Mouse (Mus musculus) bone marrow, adult 2 months (tissue): ENCODE data around the gene Apoc2. TPM values are rescaled to one million over a fixed set of nuclear protein-coding genes. Genes with fewer than 3 reads are reported as not detected.
"Not testable (repeated sequence)": the region's sequence is repeated elsewhere in the genome, so short reads cannot be mapped to it uniquely, and the experiment has no call there.

Experiments used
- H3K27ac ChIP-seq: fragments of 200-500 bp; 2 replicates; pipeline ENCODE4 v1.5.1; 2012; ENCODE audit warnings: low read depth, mild to moderate bottlenecking, control low read depth, inconsistent platforms, low read length; ENCODE audit not compliant: control insufficient read depth, poor library complexity, insufficient read depth
- H3K4me1 ChIP-seq: fragments of 200-500 bp; 2 replicates; pipeline ENCODE4 v1.6.1; 2011; ENCODE audit warnings: low read length; ENCODE audit not compliant: control insufficient read depth, insufficient read depth
- H3K4me3 ChIP-seq: fragments of 200-500 bp; replicated peaks from 2 replicates; pipeline ENCODE3; 2011; ENCODE audit warnings: mild to moderate bottlenecking, low read depth, low read length, control low read depth; ENCODE audit not compliant: control insufficient read depth
- CTCF ChIP-seq: fragments of 200-500 bp; IDR thresholded peaks from 2 replicates; pipeline ENCODE4 v1.5.1; 2011; ENCODE audit warnings: low read length, control low read depth; ENCODE audit not compliant: control insufficient read depth, insufficient read depth
- POLR2A ChIP-seq: fragments of 200-500 bp; IDR thresholded peaks from 2 replicates; pipeline ENCODE4 v1.6.1; 2011; ENCODE audit warnings: low read depth, mild to moderate bottlenecking, control low read depth, low read length, borderline replicate concordance; ENCODE audit not compliant: control insufficient read depth
- WGBS: fragments of 180-500 bp; shearing (Covaris S2); methylation state at CpG from one replicate; pipeline ENCODE4 v1.1.7; 2018; 5-methylcytosine and 5-hydroxymethylcytosine counted together
- polyA plus RNA-seq: library from polyadenylated mRNA; stranded (reverse); fragments of >200 nt; gene quantifications from 2 replicates; pipeline ENCODE4 v1.2.4, GENCODE M21; 2011; ENCODE audit warnings: low replicate concordance; ENCODE audit not compliant: missing spikeins, insufficient read depth, insufficient read length

Gene Apoc2
- polyA plus RNA-seq, 1 experiment, result 13.2 TPM

GRCm38 (mm10) chr7:19690845-19691244 lies 13.1 kb upstream of the Apoc2 start:
- Histone ChIP-seq H3K27ac (no peak overlapping the region), H3K4me3 (no peak overlapping the region), H3K4me1 (peaks cover 5% of the 10 kb centered on the region)
- TF ChIP-seq CTCF (no peak), POLR2A (no peak)
- 71% methylated on average over 4 of the region's 4 CpGs for WGBS

GRCm38 (mm10) chr7:19688611-19689010 lies 10.9 kb upstream of the Apoc2 start:
- TF ChIP-seq CTCF, result no peak
- TF ChIP-seq POLR2A, result no peak
- Histone ChIP-seq H3K4me1 (peaks cover 6% of the 10 kb centered on the region), H3K4me3 (no peak overlapping the region), H3K27ac (no peak overlapping the region)
- 83% methylated on average over 2 of the region's 2 CpGs for WGBS

- TF ChIP-seq CTCF, result no peak
- TF ChIP-seq POLR2A, result no peak
- Histone ChIP-seq H3K4me1 (peaks cover 6% of the 10 kb centered on the region), H3K4me3 (no peak overlapping the region), H3K27ac (no peak overlapping the region)
- 90% methylated on average over 10 of the region's 10 CpGs for WGBS
These were observed 10.4 kb upstream of the Apoc2 start for GRCm38 (mm10) chr7:19688101-19688500.

- H3K4me1 ChIP-seq, H3K4me3 ChIP-seq, H3K27ac ChIP-seq: not testable (repeated sequence)
- 43% methylated on average over 8 of the region's 8 CpGs for WGBS
These were observed 9.3 kb upstream of the Apoc2 start for GRCm38 (mm10) chr7:19686927-19687583.

- no peak overlapping the region for H3K27ac ChIP-seq
- 71% methylated on average over 6 of the region's 6 CpGs for WGBS
- H3K4me1 ChIP-seq, result peaks cover 3% of the 10 kb centered on the region; the same call in 1 of the 2 replicates
- no peak for TF ChIP-seq POLR2A
- no peak for TF ChIP-seq CTCF
- H3K4me3 ChIP-seq, result no peak overlapping the region
These were observed 8.8 kb upstream of the Apoc2 start for GRCm38 (mm10) chr7:19686521-19686920.

- WGBS, result 67% methylated on average over 4 of the region's 4 CpGs
- TF ChIP-seq CTCF (no peak), POLR2A (no peak)
- Histone ChIP-seq H3K27ac (0 out of 2 replicates have a peak overlapping the region, but pooled peaks have one; percentile 0), H3K4me3 (no peak overlapping the region), H3K4me1 (peaks cover 3% of the 10 kb centered on the region; the same call in 1 of the 2 replicates)
These were observed 7.6 kb upstream of the Apoc2 start for GRCm38 (mm10) chr7:19685374-19685773.

- Histone ChIP-seq H3K4me3 (no peak overlapping the region), H3K27ac (peak overlapping the region; percentile 50), H3K4me1 (peaks cover 3% of the 10 kb centered on the region; the same call in 1 of the 2 replicates)
- WGBS, result 38% methylated on average over 6 of the region's 6 CpGs
- TF ChIP-seq CTCF (no peak), POLR2A (no peak)
These were observed 6.0 kb upstream of the Apoc2 start for GRCm38 (mm10) chr7:19683771-19684201.

GRCm38 (mm10) chr7:19682979-19683378 lies 5.2 kb upstream of the Apoc2 start:
- TF ChIP-seq POLR2A, result no peak
- no peak for TF ChIP-seq CTCF
- H3K27ac ChIP-seq, result 0 out of 2 replicates have a peak overlapping the region, but pooled peaks have one; percentile 42
- H3K4me1 ChIP-seq, result peaks cover 3% of the 10 kb centered on the region; the same call in 1 of the 2 replicates
- 51% methylated on average over 3 of the region's 3 CpGs for WGBS
- no peak overlapping the region for H3K4me3 ChIP-seq
